Mouse (Mus musculus): ENCODE measurements at regions not wholly inside any gene's neighbourhood (a gene's known extent, or its start where the extent isn't known, plus 50 kb on each side); places are given as distances from the start of the nearest gene placed in this dataset.

- TF ChIP-seq CTCF (IDR thresholded peaks at IDR 0.05; ENCODE audit: borderline replicate concordance, insufficient read depth, low read length), result no peak
- TF ChIP-seq POLR2A (IDR thresholded peaks at IDR 0.05; ENCODE audit: low read depth, low read length), result no peak
Measured at GRCm38 (mm10) chr15:87054186-87054585, 489.9 kb upstream of the Fam19a5 start.
